Mouse (Mus musculus) heart, postnatal 0 days (tissue): ENCODE data around the gene Tedc1. TPM values are rescaled to one million over a fixed set of nuclear protein-coding genes. Genes with fewer than 3 reads are reported as not detected.
"Not testable (repeated sequence)": the region's sequence is repeated elsewhere in the genome, so short reads cannot be mapped to it uniquely, and the experiment has no call there.

Experiments used
- ATAC-seq: fragments of 200-750 bp; cut with Nextera tagmentation; 2 replicates; pipeline ENCODE4 v1.8.0; 2017; ENCODE audit warnings: low read depth, moderate number of reproducible peaks, moderate library complexity; ENCODE audit not compliant: insufficient read depth
- DNase-seq: peaks from one replicate; pipeline ENCODE4 v3.0.0-alpha.2; 2016; ENCODE audit warnings: low spot score
- H3K27ac ChIP-seq: fragments of 300-500 bp; sonication (generic); 2 replicates; pipeline ENCODE4 v1.5.1; 2014; ENCODE audit warnings: low read depth, mild to moderate bottlenecking
- H3K27me3 ChIP-seq: fragments of 300-500 bp; sonication (generic); 2 replicates; pipeline ENCODE4 v1.6.1; 2014; ENCODE audit warnings: low read length, mixed read lengths; ENCODE audit not compliant: control insufficient read depth, insufficient read depth
- H3K36me3 ChIP-seq: fragments of 300-500 bp; sonication (generic); replicated peaks from 2 replicates; pipeline ENCODE4 v1.6.1; 2014; ENCODE audit warnings: low read length, mixed read lengths; ENCODE audit not compliant: control insufficient read depth, insufficient read depth
- H3K4me1 ChIP-seq: fragments of 300-500 bp; sonication (generic); 2 replicates; pipeline ENCODE4 v1.6.1; 2014; ENCODE audit warnings: antibody characterized with exemption; ENCODE audit not compliant: control insufficient read depth, insufficient read depth
- H3K4me2 ChIP-seq: fragments of 300-500 bp; sonication (generic); 2 replicates; pipeline ENCODE4 v1.6.1; 2014; ENCODE audit warnings: low read depth, mild to moderate bottlenecking, low read length, moderate library complexity
- H3K4me3 ChIP-seq: fragments of 300-500 bp; sonication (generic); 2 replicates; pipeline ENCODE4 v1.5.1; 2014; ENCODE audit warnings: low read depth, low read length
- H3K9ac ChIP-seq: fragments of 300-500 bp; sonication (generic); replicated peaks from 2 replicates; pipeline ENCODE4 v1.6.1; 2014; ENCODE audit warnings: low read depth, low read length, mixed read lengths
- H3K9me3 ChIP-seq: fragments of 300-500 bp; sonication (generic); replicated peaks from 2 replicates; pipeline ENCODE4 v1.6.1; 2016; ENCODE audit warnings: low read length; ENCODE audit not compliant: control insufficient read depth
- CTCF ChIP-seq: IDR thresholded peaks from 2 replicates; pipeline ENCODE4 v1.5.1; 2016; ENCODE audit warnings: antibody characterized with exemption, control low read depth, low read depth
- EP300 ChIP-seq: IDR thresholded peaks from 2 replicates; pipeline ENCODE4 v1.6.1; 2016; ENCODE audit warnings: antibody characterized with exemption, low read depth
- WGBS: fragments of 180-500 bp; shearing (Covaris S2); extraction: QIAGEN DNeasy Blood & Tissue Kit; methylation state at CpG from one replicate; pipeline ENCODE4 v1.1.7; 2014; 5-methylcytosine and 5-hydroxymethylcytosine counted together
- polyA plus RNA-seq: library from polyadenylated mRNA; unstranded; fragments of >200 nt; fragmentation: Nextera tagmentation; extraction: Ambion mirVana; gene quantifications from 2 replicates; pipeline ENCODE4 v1.2.1, GENCODE M21; 2015
- total RNA-seq: library from RNA; depleted of rRNA; stranded (reverse); fragments of >200 nt; gene quantifications from 2 replicates; pipeline ENCODE4 v1.2.3, GENCODE M21; 2014; ENCODE audit warnings: low replicate concordance

Tedc1 gene
- total and polyA plus RNA-seq, 2 experiments from 2014 or later = 4.5 to 6.7 TPM

DNA sequence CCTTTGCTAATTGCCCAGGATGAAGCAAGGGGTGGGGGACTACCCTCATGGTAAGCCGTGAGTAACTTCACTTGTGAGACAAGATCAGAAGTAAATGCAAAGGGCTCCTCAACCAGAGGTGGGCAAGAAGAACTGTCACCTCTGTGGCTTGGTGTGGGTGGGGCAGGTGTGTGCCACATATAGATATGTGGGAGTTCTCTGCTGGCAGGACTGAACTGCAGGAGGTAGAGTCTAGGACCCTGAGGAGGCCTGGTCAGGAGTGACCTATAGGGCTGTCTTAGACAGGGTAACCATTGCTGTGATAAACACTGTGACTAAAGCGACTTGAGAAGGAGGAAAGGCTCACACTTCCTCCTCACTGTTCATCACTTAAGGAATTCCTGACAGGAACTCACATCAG lies 37.2 kb downstream of the Tedc1 start:
- TF ChIP-seq EP300 = no peak
- H3K27me3 ChIP-seq = peaks cover 4% of the 10 kb centered on the region
- H3K4me3 ChIP-seq = no peak overlapping the region
- no peak for DNase-seq
- H3K36me3 ChIP-seq = no peaks in the 10 kb centered on the region
- no peak for ATAC-seq
- no peak overlapping the region for H3K27ac ChIP-seq
- no peaks in the 10 kb centered on the region for H3K9me3 ChIP-seq
- WGBS = 50% methylated on average over 2 of the region's 2 CpGs
- H3K4me1 ChIP-seq = no peaks in the 10 kb centered on the region
- no peak overlapping the region for H3K4me2 ChIP-seq
- H3K9ac ChIP-seq = no peak overlapping the region

- H3K9ac ChIP-seq, H3K27ac ChIP-seq, H3K9me3 ChIP-seq, H3K4me1 ChIP-seq, H3K4me3 ChIP-seq, H3K36me3 ChIP-seq, ATAC-seq, H3K4me2 ChIP-seq, H3K27me3 ChIP-seq, DNase-seq: not testable (repeated sequence)
- WGBS = 93% methylated on average over 3 of the region's 6 CpGs
Measured at GRCm38 (mm10) chr12:113199132-113199531, 42.9 kb downstream of the Tedc1 start.

DNA sequence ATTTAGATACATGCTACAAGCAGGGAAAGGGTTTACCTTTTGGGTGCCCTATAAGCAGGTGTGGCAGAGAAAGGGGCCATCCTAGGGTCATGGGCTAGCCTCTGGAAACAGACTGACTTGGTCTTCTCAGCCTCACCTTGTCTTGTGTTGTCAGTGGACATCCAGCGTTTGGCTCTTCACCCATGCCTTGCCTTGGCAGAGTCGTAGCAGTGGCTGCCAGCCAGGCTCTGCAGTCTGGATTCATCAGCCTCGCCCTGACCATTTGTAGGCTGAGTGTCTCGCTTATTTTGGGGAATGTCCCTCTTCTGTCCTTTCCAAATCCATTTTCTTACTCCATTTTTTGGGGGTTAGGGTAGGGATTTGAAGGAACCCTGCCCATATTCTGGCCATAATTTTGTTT lies 45.1 kb downstream of the Tedc1 start:
- H3K4me3 ChIP-seq = no peak overlapping the region
- no peak for DNase-seq
- H3K27me3 ChIP-seq = no peaks in the 10 kb centered on the region
- H3K27ac ChIP-seq = no peak overlapping the region
- H3K9ac ChIP-seq = no peak overlapping the region
- no peak for ATAC-seq
- no peak overlapping the region for H3K4me2 ChIP-seq
- 79% methylated on average over 4 of the region's 4 CpGs for WGBS
- H3K9me3 ChIP-seq = no peaks in the 10 kb centered on the region
- H3K4me1 ChIP-seq = no peaks in the 10 kb centered on the region
- no peak for TF ChIP-seq CTCF
- TF ChIP-seq EP300 = no peak
- H3K36me3 ChIP-seq = no peaks in the 10 kb centered on the region

DNA sequence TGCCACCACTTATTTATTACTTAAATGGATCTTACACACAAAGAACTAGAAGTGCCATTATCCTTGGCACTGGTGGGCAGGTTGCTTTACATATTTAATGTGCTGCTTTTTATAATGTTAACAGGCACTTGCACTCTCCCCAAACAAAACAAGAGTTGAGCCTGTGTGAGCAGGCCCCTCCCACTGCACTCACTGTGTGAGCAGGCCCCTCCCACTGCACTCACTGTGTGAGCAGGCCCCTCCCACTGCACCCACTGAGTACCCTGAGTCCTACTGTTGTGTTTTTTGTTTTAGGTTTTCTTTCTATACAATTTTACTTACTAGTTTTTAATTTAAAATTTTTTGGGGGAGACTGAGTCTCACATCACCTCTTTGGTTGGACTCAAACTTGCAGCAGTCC lies 45.8 kb downstream of the Tedc1 start:
- ATAC-seq = no peak
- H3K9ac ChIP-seq = no peak overlapping the region
- no peak overlapping the region for H3K4me2 ChIP-seq
- DNase-seq = no peak
- no peak overlapping the region for H3K4me3 ChIP-seq
- no peaks in the 10 kb centered on the region for H3K36me3 ChIP-seq
- no peaks in the 10 kb centered on the region for H3K4me1 ChIP-seq
- no peaks in the 10 kb centered on the region for H3K9me3 ChIP-seq
- TF ChIP-seq EP300 = no peak
- H3K27ac ChIP-seq = no peak overlapping the region
- H3K27me3 ChIP-seq = no peaks in the 10 kb centered on the region

DNA sequence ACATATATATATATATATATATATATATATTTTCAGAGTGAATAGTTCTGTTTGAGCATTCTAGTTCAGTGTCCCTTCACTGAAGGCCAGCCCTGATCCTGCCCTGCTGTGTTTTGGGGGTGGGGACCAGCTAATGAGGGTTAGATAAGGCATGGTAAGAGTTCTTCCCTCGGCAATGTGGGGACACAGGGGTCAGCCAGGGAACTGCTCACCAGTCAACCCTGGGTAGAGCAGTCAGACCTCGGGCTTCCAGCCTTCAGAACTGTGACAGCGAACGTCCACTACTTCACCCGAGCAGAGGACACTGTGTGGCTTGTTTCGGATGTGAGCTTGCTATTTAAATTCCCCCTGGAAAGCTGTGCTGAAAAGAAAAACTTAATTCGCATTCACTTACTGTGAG lies 47.3 kb downstream of the Tedc1 start:
- no peak overlapping the region for H3K27ac ChIP-seq
- ATAC-seq = no peak
- no peak overlapping the region for H3K9ac ChIP-seq
- WGBS = 63% methylated on average over 7 of the region's 7 CpGs
- no peak overlapping the region for H3K4me3 ChIP-seq
- H3K4me2 ChIP-seq = no peak overlapping the region
- H3K27me3 ChIP-seq = no peaks in the 10 kb centered on the region
- H3K4me1 ChIP-seq = no peaks in the 10 kb centered on the region
- H3K9me3 ChIP-seq = no peaks in the 10 kb centered on the region
- H3K36me3 ChIP-seq = no peaks in the 10 kb centered on the region
- TF ChIP-seq EP300 (no peak), CTCF (no peak)
- DNase-seq = no peak

DNA sequence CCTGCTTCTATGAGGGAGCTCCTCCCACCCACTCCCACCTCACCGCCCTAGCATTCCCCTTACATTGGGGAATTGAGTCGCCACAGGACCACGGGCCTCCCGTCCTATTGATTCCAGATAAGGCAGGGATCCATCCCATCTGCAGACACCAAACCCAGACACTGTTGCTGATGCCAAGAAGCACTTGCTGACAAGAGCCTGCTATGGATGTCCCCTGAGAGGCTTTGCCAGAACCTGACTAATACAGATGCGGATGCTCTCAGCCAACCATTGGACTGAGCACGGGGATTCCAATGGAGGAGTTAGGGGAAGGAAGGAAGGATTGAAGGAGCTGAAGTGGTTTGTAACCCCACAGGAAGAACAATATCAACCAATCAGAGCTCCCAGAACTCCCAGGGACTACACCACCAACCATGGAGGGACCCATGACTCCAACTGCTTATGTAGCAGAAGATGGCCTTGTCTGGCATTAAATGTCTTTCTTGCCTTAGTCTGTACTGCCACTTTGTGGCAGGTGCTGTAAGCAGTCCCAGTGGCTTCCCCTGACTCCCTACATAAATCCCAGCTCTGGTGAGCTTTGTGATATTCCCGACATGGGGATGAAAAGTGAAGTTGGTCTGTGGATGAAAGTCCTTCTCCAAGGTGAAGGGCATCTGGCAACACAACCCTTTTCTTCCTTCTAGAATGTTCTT lies 49.2 kb downstream of the Tedc1 start:
- ATAC-seq (no peak), DNase-seq (no peak)
- H3K4me2 ChIP-seq = no peak overlapping the region
- H3K9ac ChIP-seq = no peak overlapping the region
- no peaks in the 10 kb centered on the region for H3K9me3 ChIP-seq
- TF ChIP-seq CTCF = no peak; the same call in 1 of the 2 replicates
- TF ChIP-seq EP300 = no peak
- WGBS = 68% methylated on average over 7 of the region's 7 CpGs
- no peaks in the 10 kb centered on the region for H3K4me1 ChIP-seq
- H3K27me3 ChIP-seq = no peaks in the 10 kb centered on the region
- H3K36me3 ChIP-seq = no peaks in the 10 kb centered on the region
- no peak overlapping the region for H3K4me3 ChIP-seq
- H3K27ac ChIP-seq = no peak overlapping the region
